Mouse (Mus musculus): ENCODE measurements at regions not wholly inside any gene's neighbourhood (a gene's known extent, or its start where the extent isn't known, plus 50 kb on each side); places are given as distances from the start of the nearest gene placed in this dataset.

GRCm38 (mm10) chr6:94773604-94774486 lies 73.9 kb upstream of the Lrig1 start:
- Histone ChIP-seq H3K4me3 (ENCODE audit: low read depth, low read length) (peak overlapping the region; percentile 48), H3K36me3 (ENCODE audit: control insufficient read depth, insufficient read depth, low read length, poor library complexity, severe bottlenecking) (no peaks in the 10 kb centered on the region), H3K9ac (ENCODE audit: low read depth, poor library complexity, severe bottlenecking) (peak overlapping the region; percentile 75), H3K27me3 (ENCODE audit: control insufficient read depth, insufficient read depth, low read length, poor library complexity, severe bottlenecking) (no peaks in the 10 kb centered on the region; the same call in 1 of the 2 replicates), H3K27ac (ENCODE audit: insufficient read depth, low read length) (peak overlapping the region; percentile 46), H3K9me3 (replicated peaks; ENCODE audit: control insufficient read depth, insufficient read depth, low read length, poor library complexity, severe bottlenecking) (no peaks in the 10 kb centered on the region), H3K4me1 (ENCODE audit: control insufficient read depth, insufficient read depth, low read length) (no peaks in the 10 kb centered on the region)
- no peak for TF ChIP-seq POLR2A (IDR thresholded peaks at IDR 0.05; ENCODE audit: insufficient read depth, low read length)
- no peak for TF ChIP-seq CTCF (IDR thresholded peaks at IDR 0.05; ENCODE audit: low read depth, low read length)
- TF ChIP-seq EP300 (IDR thresholded peaks at IDR 0.05; ENCODE audit: insufficient read depth, low read depth, low read length) = no peak

- Histone ChIP-seq H3K4me3 (ENCODE audit: low read depth, low read length) (no peak overlapping the region), H3K27me3 (ENCODE audit: control insufficient read depth, insufficient read depth, low read length, poor library complexity, severe bottlenecking) (no peaks in the 10 kb centered on the region; the same call in 1 of the 2 replicates), H3K36me3 (ENCODE audit: control insufficient read depth, insufficient read depth, low read length, poor library complexity, severe bottlenecking) (no peaks in the 10 kb centered on the region), H3K27ac (ENCODE audit: insufficient read depth, low read length) (0 out of 2 replicates have a peak overlapping the region, but pooled peaks have one; percentile 15), H3K4me1 (ENCODE audit: control insufficient read depth, insufficient read depth, low read length) (no peaks in the 10 kb centered on the region), H3K9ac (ENCODE audit: low read depth, poor library complexity, severe bottlenecking) (peak overlapping the region; percentile 75), H3K9me3 (replicated peaks; ENCODE audit: control insufficient read depth, insufficient read depth, low read length, poor library complexity, severe bottlenecking) (no peaks in the 10 kb centered on the region)
- no peak for TF ChIP-seq EP300 (IDR thresholded peaks at IDR 0.05; ENCODE audit: insufficient read depth, low read depth, low read length)
- TF ChIP-seq POLR2A (IDR thresholded peaks at IDR 0.05; ENCODE audit: insufficient read depth, low read length) = no peak
- TF ChIP-seq CTCF (IDR thresholded peaks at IDR 0.05; ENCODE audit: low read depth, low read length) = no peak
These were observed 73.1 kb upstream of the Lrig1 start for GRCm38 (mm10) chr6:94772868-94773603.

GRCm38 (mm10) chr6:94772391-94772790 lies 72.4 kb upstream of the Lrig1 start:
- Histone ChIP-seq H3K9ac (ENCODE audit: low read depth, poor library complexity, severe bottlenecking) (no peak overlapping the region; the same call in 1 of the 2 replicates), H3K36me3 (ENCODE audit: control insufficient read depth, insufficient read depth, low read length, poor library complexity, severe bottlenecking) (no peaks in the 10 kb centered on the region), H3K27me3 (ENCODE audit: control insufficient read depth, insufficient read depth, low read length, poor library complexity, severe bottlenecking) (no peaks in the 10 kb centered on the region; the same call in 1 of the 2 replicates), H3K9me3 (replicated peaks; ENCODE audit: control insufficient read depth, insufficient read depth, low read length, poor library complexity, severe bottlenecking) (no peaks in the 10 kb centered on the region), H3K27ac (ENCODE audit: insufficient read depth, low read length) (no peak overlapping the region), H3K4me1 (ENCODE audit: control insufficient read depth, insufficient read depth, low read length) (no peaks in the 10 kb centered on the region), H3K4me3 (ENCODE audit: low read depth, low read length) (no peak overlapping the region)
- TF ChIP-seq EP300 (IDR thresholded peaks at IDR 0.05; ENCODE audit: insufficient read depth, low read depth, low read length) (no peak), CTCF (IDR thresholded peaks at IDR 0.05; ENCODE audit: low read depth, low read length) (no peak), POLR2A (IDR thresholded peaks at IDR 0.05; ENCODE audit: insufficient read depth, low read length) (no peak)

- TF ChIP-seq POLR2A (IDR thresholded peaks at IDR 0.05; ENCODE audit: insufficient read depth, low read length) = no peak
- no peak for TF ChIP-seq CTCF (IDR thresholded peaks at IDR 0.05; ENCODE audit: low read depth, low read length)
- no peak for TF ChIP-seq EP300 (IDR thresholded peaks at IDR 0.05; ENCODE audit: insufficient read depth, low read depth, low read length)
- no peak overlapping the region for H3K27ac ChIP-seq (ENCODE audit: insufficient read depth, low read length)
- H3K9me3 ChIP-seq (replicated peaks; ENCODE audit: control insufficient read depth, insufficient read depth, low read length, poor library complexity, severe bottlenecking) = no peaks in the 10 kb centered on the region
- H3K4me3 ChIP-seq (ENCODE audit: low read depth, low read length) = no peak overlapping the region
- H3K4me1 ChIP-seq (ENCODE audit: control insufficient read depth, insufficient read depth, low read length) = no peaks in the 10 kb centered on the region
- H3K27me3 ChIP-seq (ENCODE audit: control insufficient read depth, insufficient read depth, low read length, poor library complexity, severe bottlenecking) = no peaks in the 10 kb centered on the region; the same call in 1 of the 2 replicates
- no peaks in the 10 kb centered on the region for H3K36me3 ChIP-seq (ENCODE audit: control insufficient read depth, insufficient read depth, low read length, poor library complexity, severe bottlenecking)
- H3K9ac ChIP-seq (ENCODE audit: low read depth, poor library complexity, severe bottlenecking) = no peak overlapping the region
These were observed 68.3 kb upstream of the Lrig1 start for GRCm38 (mm10) chr6:94768230-94768629.

GRCm38 (mm10) chr6:94765724-94766123 lies 65.8 kb upstream of the Lrig1 start:
- Histone ChIP-seq H3K9ac (ENCODE audit: low read depth, poor library complexity, severe bottlenecking) (no peak overlapping the region), H3K36me3 (ENCODE audit: control insufficient read depth, insufficient read depth, low read length, poor library complexity, severe bottlenecking) (no peaks in the 10 kb centered on the region), H3K27ac (ENCODE audit: insufficient read depth, low read length) (no peak overlapping the region), H3K9me3 (replicated peaks; ENCODE audit: control insufficient read depth, insufficient read depth, low read length, poor library complexity, severe bottlenecking) (no peaks in the 10 kb centered on the region), H3K4me1 (ENCODE audit: control insufficient read depth, insufficient read depth, low read length) (no peaks in the 10 kb centered on the region), H3K4me3 (ENCODE audit: low read depth, low read length) (no peak overlapping the region), H3K27me3 (ENCODE audit: control insufficient read depth, insufficient read depth, low read length, poor library complexity, severe bottlenecking) (no peaks in the 10 kb centered on the region)
- TF ChIP-seq CTCF (IDR thresholded peaks at IDR 0.05; ENCODE audit: low read depth, low read length) (no peak), POLR2A (IDR thresholded peaks at IDR 0.05; ENCODE audit: insufficient read depth, low read length) (no peak), EP300 (IDR thresholded peaks at IDR 0.05; ENCODE audit: insufficient read depth, low read depth, low read length) (no peak)

Measured in ES-Bruce4 (cell line).